Mouse (Mus musculus) midbrain, embryonic 11.5 days (tissue): Measurements from ENCODE around the gene Supt5. TPM values are rescaled to one million over a fixed set of nuclear protein-coding genes. Genes with fewer than 3 reads are reported as not detected.

Experiments used
- ATAC-seq: fragments of 200-750 bp; cut with Nextera tagmentation; 2 replicates; pipeline ENCODE4 v1.8.0; 2017; ENCODE audit warnings: moderate TSS enrichment, moderate library complexity; ENCODE audit not compliant: low FRiP score
- DNase-seq: peaks from one replicate; pipeline ENCODE4 v3.0.0; 2015; ENCODE audit warnings: low spot score; ENCODE audit errors: missing footprints
- H3K27ac ChIP-seq: fragments of 300-500 bp; sonication (generic); 2 replicates; pipeline ENCODE4 v1.5.1; 2014; ENCODE audit warnings: low read depth, low read length
- H3K27me3 ChIP-seq: fragments of 300-500 bp; sonication (generic); 2 replicates; pipeline ENCODE4 v1.6.1; 2014; ENCODE audit warnings: mild to moderate bottlenecking, low read length, moderate library complexity, mixed read lengths; ENCODE audit not compliant: control insufficient read depth, insufficient read depth
- H3K36me3 ChIP-seq: fragments of 300-500 bp; sonication (generic); 2 replicates; pipeline ENCODE4 v1.6.1; 2014; ENCODE audit warnings: mild to moderate bottlenecking, low read length, moderate library complexity, mixed read lengths; ENCODE audit not compliant: control insufficient read depth, insufficient read depth
- H3K4me1 ChIP-seq: fragments of 300-500 bp; sonication (generic); 2 replicates; pipeline ENCODE4 v1.6.1; 2014; ENCODE audit warnings: low read length; ENCODE audit not compliant: control insufficient read depth, insufficient read depth
- H3K4me2 ChIP-seq: fragments of 300-500 bp; sonication (generic); 2 replicates; pipeline ENCODE4 v1.6.1; 2014; ENCODE audit warnings: mild to moderate bottlenecking, moderate library complexity
- H3K4me3 ChIP-seq: fragments of 300-500 bp; sonication (generic); 2 replicates; pipeline ENCODE4 v1.5.1; 2014; ENCODE audit warnings: low read depth, low read length
- H3K9ac ChIP-seq: fragments of 300-500 bp; sonication (generic); 2 replicates; pipeline ENCODE4 v1.6.1; 2014; ENCODE audit warnings: low read length
- H3K9me3 ChIP-seq: fragments of 300-500 bp; sonication (generic); 2 replicates; pipeline ENCODE4 v1.6.1; 2016; ENCODE audit warnings: low read length; ENCODE audit not compliant: control insufficient read depth
- WGBS: fragments of 180-500 bp; shearing (Covaris S2); extraction: QIAGEN DNeasy Blood & Tissue Kit; methylation state at CpG from one replicate; pipeline ENCODE4 v1.1.7; 2014; 5-methylcytosine and 5-hydroxymethylcytosine counted together
- polyA plus RNA-seq: library from polyadenylated mRNA; unstranded; fragments of >200 nt; fragmentation: Nextera tagmentation; extraction: Ambion mirVana; gene quantifications from 2 replicates; pipeline ENCODE4 v1.2.1, GENCODE M21; 2014

The Supt5 gene
- polyA plus RNA-seq, 1 experiment from 2014 or later: 82.2 TPM

GRCm38 (mm10) chr7:28305641-28306040 lies 32.9 kb downstream of the Supt5 start:
- Histone ChIP-seq H3K27me3 (no peaks in the 10 kb centered on the region; the same call in 1 of the 2 replicates), H3K36me3 (peaks cover 23% of the 10 kb centered on the region), H3K27ac (no peak overlapping the region), H3K4me3 (no peak overlapping the region), H3K4me2 (no peak overlapping the region), H3K4me1 (peaks cover 21% of the 10 kb centered on the region), H3K9ac (no peak overlapping the region), H3K9me3 (no peaks in the 10 kb centered on the region)
- ATAC-seq (no peak), DNase-seq (no peak)
- 90% methylated on average over 10 of the region's 10 CpGs for WGBS

GRCm38 (mm10) chr7:28301616-28302433 lies 36.7 kb downstream of the Supt5 start, which contains the start of gene Dll3:
Gene Dll3 (minus strand): TSS chr7:28302238.
- Histone ChIP-seq H3K9ac (peak within 1 kb of the TSS; percentile 87), H3K36me3 (peaks cover 14% of the 10 kb centered on the region), H3K4me1 (peaks cover 23% of the 10 kb centered on the region), H3K4me3 (peak within 1 kb of the TSS; percentile 52), H3K9me3 (no peaks in the 10 kb centered on the region), H3K27ac (peak within 1 kb of the TSS; percentile 91), H3K27me3 (peaks cover 6% of the 10 kb centered on the region; the same call in 1 of the 2 replicates), H3K4me2 (peak within 1 kb of the TSS; percentile 61)
- WGBS: 1% methylated on average over 30 of the region's 30 CpGs
- DNase-seq: peak; percentile 98
- ATAC-seq: peak; percentile 84

GRCm38 (mm10) chr7:28298837-28299625 lies 39.5 kb downstream of the Supt5 start:
- H3K4me1 ChIP-seq: peaks cover 30% of the 10 kb centered on the region
- WGBS: 11% methylated on average over 43 of the region's 43 CpGs

GRCm38 (mm10) chr7:28294481-28294880 lies 44.1 kb downstream of the Supt5 start:
- H3K27me3 ChIP-seq: peaks cover 39% of the 10 kb centered on the region
- H3K4me1 ChIP-seq: peaks cover 22% of the 10 kb centered on the region

More at GRCm38 (mm10) chr7:28298837-28299625, 39.5 kb downstream of the Supt5 start:
- H3K9ac ChIP-seq: peak overlapping the region; percentile 26; the same call in 1 of the 2 replicates
- no peak overlapping the region for H3K27ac ChIP-seq
- H3K9me3 ChIP-seq: no peaks in the 10 kb centered on the region
- peaks cover 16% of the 10 kb centered on the region for H3K27me3 ChIP-seq
- peak overlapping the region; percentile 25 for H3K4me3 ChIP-seq
- no peaks in the 10 kb centered on the region for H3K36me3 ChIP-seq
- H3K4me2 ChIP-seq: peak overlapping the region; percentile 61
- DNase-seq (peak; percentile 95), ATAC-seq (peak; percentile 25; the same call in 1 of the 2 replicates)

GRCm38 (mm10) chr7:28290638-28291590 lies 47.6 kb downstream of the Supt5 start, which contains the start of gene Selenov:
Gene Selenov (minus strand): TSS chr7:28291186.
- peak within 1 kb of the TSS; percentile 23 for H3K4me3 ChIP-seq
- H3K9ac ChIP-seq: peak within 1 kb of the TSS; percentile 44
- H3K9me3 ChIP-seq: no peaks in the 10 kb centered on the region
- WGBS: under 1% methylated on average over 52 of the region's 52 CpGs
- H3K4me1 ChIP-seq: peaks cover 17% of the 10 kb centered on the region
- H3K36me3 ChIP-seq: 0 out of 2 replicates have a peak, but pooled peaks cover 2% of the 10 kb centered on the region
- H3K27me3 ChIP-seq: peaks cover 41% of the 10 kb centered on the region
- no peak within 1 kb of the TSS; the same call in 1 of the 2 replicates for H3K27ac ChIP-seq
- DNase-seq: peak; percentile 94
- peak; percentile 56 for ATAC-seq
- peak within 1 kb of the TSS; percentile 40 for H3K4me2 ChIP-seq

More at GRCm38 (mm10) chr7:28294481-28294880, 44.1 kb downstream of the Supt5 start:
- peak; percentile 40 for ATAC-seq
- 3% methylated on average over 57 of the region's 63 CpGs for WGBS
- no peak overlapping the region for H3K27ac ChIP-seq
- H3K4me2 ChIP-seq: peak overlapping the region; percentile 69
- H3K9me3 ChIP-seq: no peaks in the 10 kb centered on the region
- H3K4me3 ChIP-seq: peak overlapping the region; percentile 41
- H3K36me3 ChIP-seq: 0 out of 2 replicates have a peak, but pooled peaks cover 2% of the 10 kb centered on the region
- H3K9ac ChIP-seq: peak overlapping the region; percentile 52
- DNase-seq: peak; percentile 96

GRCm38 (mm10) chr7:28290165-28290564 lies 48.4 kb downstream of the Supt5 start:
- DNase-seq: no peak
- H3K27me3 ChIP-seq: peaks cover 41% of the 10 kb centered on the region
- H3K9ac ChIP-seq: peak overlapping the region; percentile 44
- under 1% methylated on average over 17 of the region's 18 CpGs for WGBS
- H3K27ac ChIP-seq: no peak overlapping the region
- peak overlapping the region; percentile 23 for H3K4me3 ChIP-seq
- H3K36me3 ChIP-seq: 0 out of 2 replicates have a peak, but pooled peaks cover 2% of the 10 kb centered on the region
- H3K4me1 ChIP-seq: peaks cover 17% of the 10 kb centered on the region
- no peaks in the 10 kb centered on the region for H3K9me3 ChIP-seq
- peak; percentile 39 for ATAC-seq
- H3K4me2 ChIP-seq: peak overlapping the region; percentile 40

GRCm38 (mm10) chr7:28280630-28281029 lies 57.9 kb downstream of the Supt5 start:
- Histone ChIP-seq H3K27me3 (no peaks in the 10 kb centered on the region), H3K9ac (no peak overlapping the region), H3K36me3 (no peaks in the 10 kb centered on the region), H3K27ac (no peak overlapping the region), H3K4me3 (no peak overlapping the region), H3K4me2 (no peak overlapping the region), H3K9me3 (no peaks in the 10 kb centered on the region), H3K4me1 (peaks cover 3% of the 10 kb centered on the region; the same call in 1 of the 2 replicates)
- DNase-seq (no peak), ATAC-seq (no peak)
- WGBS: 79% methylated on average over 7 of the region's 7 CpGs

- peak; percentile 4; the same call in 1 of the 2 replicates for ATAC-seq
- Histone ChIP-seq H3K4me1 (peaks cover 3% of the 10 kb centered on the region; the same call in 1 of the 2 replicates), H3K27me3 (no peaks in the 10 kb centered on the region), H3K4me3 (peak overlapping the region; percentile 58), H3K27ac (no peak overlapping the region), H3K9me3 (no peaks in the 10 kb centered on the region), H3K4me2 (peak overlapping the region; percentile 74), H3K36me3 (no peaks in the 10 kb centered on the region), H3K9ac (peak overlapping the region; percentile 95)
- peak; percentile 80 for DNase-seq
- WGBS: 89% methylated on average over 7 of the region's 7 CpGs
Measured at GRCm38 (mm10) chr7:28278279-28278652, 60.3 kb downstream of the Supt5 start.
